Comparison of ENCODE assay signal across 18 mouse cellular contexts in genomic region chr1:98082988-98083387, GRCm38 (mm10). TPM values are rescaled to one million over a fixed set of nuclear protein-coding genes. Genes with fewer than 3 reads are reported as not detected.
A peak's percentile ranks its signal among the peaks of the same experiment; 100 is the strongest.
DNase-seq lines count a peak whose midpoint lies in the region; ATAC-seq lines count a peak whose summit lies in the region.
"Had no signal": no experiment of that assay in that cellular context is flagged by ENCODE, and none has a peak within 500 bp of the region (broad histone marks: within the 10 kb centered on the region; RNA-seq: fewer than 3 reads in every experiment).

No protein-coding gene starts in this region.

- H3K4me1 ChIP-seq in heart, embryonic 15.5 days (replicated peaks) = peaks cover 42% of the 10 kb centered on the region
- H3K4me1 ChIP-seq in midbrain, embryonic 14.5 days (ENCODE audit: control insufficient read depth, insufficient read depth, low read length) = peaks cover 13% of the 10 kb centered on the region; the same call in 1 of the 2 replicates
- peaks cover 3% of the 10 kb centered on the region; the same call in 1 of the 2 replicates for H3K4me1 ChIP-seq in midbrain, embryonic 11.5 days (ENCODE audit: control insufficient read depth, insufficient read depth, low read length)
- H3K4me1 ChIP-seq in forebrain, embryonic 15.5 days = peaks cover 25% of the 10 kb centered on the region

- H3K27me3 ChIP-seq in heart, embryonic 15.5 days = no peaks in the 10 kb centered on the region
- H3K27me3 ChIP-seq in midbrain, embryonic 14.5 days (ENCODE audit: control insufficient read depth, insufficient read depth, low read length) = no peaks in the 10 kb centered on the region
- no peaks in the 10 kb centered on the region for H3K27me3 ChIP-seq in midbrain, embryonic 11.5 days (ENCODE audit: control insufficient read depth, insufficient read depth, low read length)
- H3K27me3 ChIP-seq in forebrain, embryonic 15.5 days = no peaks in the 10 kb centered on the region
- H3K27me3 ChIP-seq: neural tube, embryonic 15.5 days had no signal

- WGBS in heart, embryonic 15.5 days = 68% methylated on average over 6 of the region's 6 CpGs
- 54% methylated on average over 6 of the region's 6 CpGs for WGBS in midbrain, embryonic 14.5 days
- 71% methylated on average over 6 of the region's 6 CpGs for WGBS in midbrain, embryonic 11.5 days
- WGBS in forebrain, embryonic 15.5 days = 21% methylated on average over 6 of the region's 6 CpGs

- H3K9ac ChIP-seq in heart, embryonic 15.5 days = no peak overlapping the region
- H3K9ac ChIP-seq in midbrain, embryonic 14.5 days (replicated peaks; ENCODE audit: low read length) = no peak overlapping the region
- no peak overlapping the region for H3K9ac ChIP-seq in midbrain, embryonic 11.5 days (ENCODE audit: low read length)
- H3K9ac ChIP-seq in forebrain, embryonic 15.5 days (replicated peaks) = no peak overlapping the region
- H3K9ac ChIP-seq: lung, embryonic 14.5 days; neural tube, embryonic 15.5 days had no signal

- no peak for ATAC-seq in heart, embryonic 15.5 days (replicated peaks; ENCODE audit: insufficient number of reproducible peaks, insufficient read depth, low FRiP score, low read depth)
- no peak; the same call in 1 of the 2 replicates for ATAC-seq in midbrain, embryonic 14.5 days (ENCODE audit: low FRiP score, low TSS enrichment)
- ATAC-seq in midbrain, embryonic 11.5 days (ENCODE audit: low FRiP score) = no peak
- ATAC-seq in forebrain, embryonic 15.5 days (replicated peaks) = peak; percentile 62
- ATAC-seq: CD4-positive, CD25-positive, alpha-beta regulatory T cell, adult 4 months; inflammation-experienced regulatory T-cells, adult 6 months had no signal

- no peak overlapping the region for H3K4me2 ChIP-seq in heart, embryonic 15.5 days
- H3K4me2 ChIP-seq in midbrain, embryonic 14.5 days (ENCODE audit: low read length) = no peak overlapping the region
- H3K4me2 ChIP-seq in midbrain, embryonic 11.5 days = no peak overlapping the region
- H3K4me2 ChIP-seq in forebrain, embryonic 15.5 days (replicated peaks) = no peak overlapping the region
- H3K4me2 ChIP-seq: liver, embryonic 11.5 days; lung, embryonic 14.5 days; neural tube, embryonic 15.5 days had no signal

- no peak overlapping the region for H3K4me3 ChIP-seq in heart, embryonic 15.5 days
- no peak overlapping the region for H3K4me3 ChIP-seq in midbrain, embryonic 14.5 days (replicated peaks; ENCODE audit: low read depth, low read length)
- no peak overlapping the region for H3K4me3 ChIP-seq in midbrain, embryonic 11.5 days (ENCODE audit: low read depth, low read length)
- H3K4me3 ChIP-seq in forebrain, embryonic 15.5 days = no peak overlapping the region
- H3K4me3 ChIP-seq: gastrocnemius, adult 2 months; neural tube, embryonic 15.5 days had no signal

- H3K27ac ChIP-seq in heart, embryonic 15.5 days = peak overlapping the region; percentile 34
- peak overlapping the region; percentile 33; the same call in 1 of the 2 replicates for H3K27ac ChIP-seq in midbrain, embryonic 14.5 days (replicated peaks; ENCODE audit: low read depth, low read length)
- no peak overlapping the region for H3K27ac ChIP-seq in midbrain, embryonic 11.5 days (ENCODE audit: low read depth, low read length)
- H3K27ac ChIP-seq in forebrain, embryonic 15.5 days (replicated peaks) = no peak overlapping the region
- H3K27ac ChIP-seq: gastrocnemius, adult 2 months; neural tube, embryonic 15.5 days had no signal

- DNase-seq in heart, postnatal 10 days = no peak
- DNase-seq in midbrain, embryonic 14.5 days = no peak
- no peak for DNase-seq in midbrain, embryonic 11.5 days (ENCODE audit: low spot score, missing footprints)
- no peak for DNase-seq in cerebellum, adult 9-11 months
- no peak for DNase-seq in cerebellum, adult 9-10 months
- DNase-seq: adrenal gland, postnatal 14 days; cerebellum, postnatal 14 days; gastrocnemius, adult 2 months; kidney, postnatal 25 days; left cerebral cortex, postnatal 4 days; lung, embryonic 14.5 days had no signal

- no peaks in the 10 kb centered on the region for H3K36me3 ChIP-seq in heart, embryonic 15.5 days
- no peaks in the 10 kb centered on the region for H3K36me3 ChIP-seq in midbrain, embryonic 14.5 days (ENCODE audit: control insufficient read depth, insufficient read depth, low read length)
- H3K36me3 ChIP-seq in midbrain, embryonic 11.5 days (ENCODE audit: control insufficient read depth, insufficient read depth, low read length) = no peaks in the 10 kb centered on the region
- H3K36me3 ChIP-seq in forebrain, embryonic 15.5 days = no peaks in the 10 kb centered on the region
- H3K36me3 ChIP-seq: neural tube, embryonic 15.5 days had no signal

- no peaks in the 10 kb centered on the region for H3K9me3 ChIP-seq in heart, embryonic 15.5 days (replicated peaks)
- no peaks in the 10 kb centered on the region for H3K9me3 ChIP-seq in midbrain, embryonic 14.5 days (ENCODE audit: control insufficient read depth, low read length)
- no peaks in the 10 kb centered on the region for H3K9me3 ChIP-seq in midbrain, embryonic 11.5 days (ENCODE audit: control insufficient read depth, low read length)
- no peaks in the 10 kb centered on the region for H3K9me3 ChIP-seq in forebrain, embryonic 15.5 days
- H3K9me3 ChIP-seq: neural tube, embryonic 15.5 days had no signal

- intact Hi-C loops in heart, postnatal 10 days (cut with DNase I) = no loop called here

RNA-seq across cellular contexts. Expression of gene Pam, which starts 12.5 kb away (rescaled TPM):
- polyA plus RNA-seq in heart, embryonic 15.5 days (2015; fragmentation: Nextera tagmentation; extraction: Ambion mirVana) = 412 and 544 TPM in 2 replicates
- 100 to 1,000 TPM; 636 to 706 TPM for total RNA-seq in heart, postnatal 10 days (2021)
- polyA plus RNA-seq in midbrain, embryonic 14.5 days (2014; fragmentation: Nextera tagmentation; extraction: Ambion mirVana) = 47.2 and 51.8 TPM in 2 replicates
- 21.1 and 21.2 TPM in 2 replicates for polyA plus RNA-seq in midbrain, embryonic 11.5 days (2014; fragmentation: Nextera tagmentation; extraction: Ambion mirVana)
- polyA plus RNA-seq in forebrain, embryonic 15.5 days (2015; fragmentation: Nextera tagmentation; extraction: Ambion mirVana) = 56.1 and 57.9 TPM in 2 replicates
- total RNA-seq: MEL had no signal

Comparison
In these comparisons a context has a peak if more than half of its experiments do, and no peak if none do; other contexts are left out.
1. H3K27ac ChIP-seq: peak in heart, embryonic 15.5 days (single experiment) and midbrain, embryonic 14.5 days (single experiment); none in midbrain, embryonic 11.5 days (single experiment) and forebrain, embryonic 15.5 days (single experiment).